Mouse (Mus musculus) erythroblast, embryonic 14.5 days (primary cell): ENCODE results near the gene Sigirr. TPM values are rescaled to one million over a fixed set of nuclear protein-coding genes. Genes with fewer than 3 reads are reported as not detected.

Experiments
- H3K27me3 ChIP-seq: 2 replicates; pipeline ENCODE4 v1.6.1; 2012; ENCODE audit warnings: inconsistent platforms; ENCODE audit not compliant: control insufficient read depth
- H3K36me3 ChIP-seq: 2 replicates; pipeline ENCODE4 v1.6.1; 2012; ENCODE audit warnings: mild to moderate bottlenecking, inconsistent platforms; ENCODE audit not compliant: control insufficient read depth
- H3K4me1 ChIP-seq: 2 replicates; pipeline ENCODE4 v1.6.1; 2012; ENCODE audit warnings: inconsistent platforms; ENCODE audit not compliant: control insufficient read depth
- H3K4me3 ChIP-seq: replicated peaks from 2 replicates; pipeline ENCODE3; 2012; ENCODE audit warnings: moderate library complexity, mild to moderate bottlenecking, inconsistent platforms
- H3K9me3 ChIP-seq: 2 replicates; pipeline ENCODE4 v1.6.1; 2012; ENCODE audit warnings: low read length, inconsistent platforms, mixed read lengths; ENCODE audit not compliant: control insufficient read depth
- GATA1 ChIP-seq: IDR thresholded peaks from 2 replicates; pipeline ENCODE4 v1.6.1; 2012; ENCODE audit warnings: low read length, inconsistent platforms, mixed read lengths
- TAL1 ChIP-seq: IDR thresholded peaks from 3 replicates; pipeline ENCODE4 v1.6.1; 2012; ENCODE audit warnings: low read length, inconsistent platforms, mixed read lengths
- polyA plus RNA-seq: library from polyadenylated mRNA; stranded (reverse); fragments of >175 nt; gene quantifications from 2 replicates; pipeline ENCODE4 v1.2.3, GENCODE M21; 2012

Sigirr gene
- polyA plus RNA-seq, 1 experiment, result 0.16 TPM

DNA sequence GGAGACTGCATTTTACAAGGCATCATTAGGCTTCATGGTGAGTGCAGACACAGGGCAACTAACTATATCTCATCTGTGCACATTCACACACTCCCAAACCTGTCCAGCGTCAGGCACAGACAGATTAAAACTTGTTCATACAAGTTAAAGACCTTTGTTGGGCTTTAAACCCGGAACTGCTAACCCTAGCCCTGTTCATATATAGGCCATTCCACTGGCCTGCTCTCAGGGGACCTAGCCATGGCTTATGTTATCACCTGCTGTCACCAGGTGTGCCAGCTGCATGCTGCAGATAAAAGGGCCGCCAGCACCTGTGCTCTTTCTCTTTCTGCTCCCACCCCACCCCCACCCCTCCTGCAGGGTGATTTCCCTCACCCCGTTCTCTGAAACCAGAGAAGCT is 57.8 kb downstream of the Sigirr start:
- Histone ChIP-seq H3K9me3 (no peaks in the 10 kb centered on the region), H3K4me1 (peaks cover 68% of the 10 kb centered on the region), H3K27me3 (no peaks in the 10 kb centered on the region), H3K36me3 (no peaks in the 10 kb centered on the region), H3K4me3 (no peak overlapping the region)
- 0 out of 2 replicates have a peak, but pooled peaks have one; percentile 6 for TF ChIP-seq GATA1
- peak; percentile 47; the same call in 2 of the 3 replicates for TF ChIP-seq TAL1

DNA sequence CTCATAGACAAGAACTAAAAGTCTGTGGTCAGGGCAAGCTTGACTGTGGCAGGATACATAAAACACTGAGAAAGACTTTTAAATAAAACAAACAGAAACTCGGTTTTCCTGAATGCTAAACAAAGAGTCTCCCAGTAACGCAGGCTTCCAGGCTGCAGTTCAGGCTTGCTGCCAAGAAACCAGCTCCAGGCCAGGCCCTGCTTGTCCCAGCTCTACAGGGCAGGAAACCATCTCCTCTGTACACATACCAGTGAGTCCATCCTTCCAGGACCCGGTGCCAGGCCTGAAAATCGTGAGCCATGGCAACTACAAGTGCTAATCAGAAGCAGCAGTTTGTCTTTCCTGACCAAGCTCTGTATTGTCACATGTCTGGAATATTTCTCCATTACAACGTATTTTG is 58.7 kb downstream of the Sigirr start:
- Histone ChIP-seq H3K4me3 (no peak overlapping the region), H3K27me3 (no peaks in the 10 kb centered on the region), H3K36me3 (no peaks in the 10 kb centered on the region), H3K4me1 (peaks cover 61% of the 10 kb centered on the region), H3K9me3 (no peaks in the 10 kb centered on the region)
- TF ChIP-seq GATA1 (no peak), TAL1 (no peak)

Other genes with a start within 250 kb of the Sigirr start
- not detected in 2 replicates for gene Gm45785, start 244.2 kb downstream of the Sigirr start, polyA plus RNA-seq
- 2.1 and 2.7 TPM in 2 replicates for gene Ric8a, start 243.6 kb downstream of the Sigirr start, polyA plus RNA-seq
- gene Bet1l, start 243.0 kb downstream of the Sigirr start, polyA plus RNA-seq, result 0.95 and 1.2 TPM in 2 replicates
- 13.2 and 18.4 TPM in 2 replicates for gene Psmd13, start 218.6 kb downstream of the Sigirr start, polyA plus RNA-seq
- 1.8 and 1.9 TPM in 2 replicates for gene Sirt3, start 218.3 kb downstream of the Sigirr start, polyA plus RNA-seq
- not detected in 2 replicates for gene Cox8b, start 200.1 kb downstream of the Sigirr start, polyA plus RNA-seq
- gene Nlrp6, start 179.7 kb downstream of the Sigirr start, polyA plus RNA-seq, result not detected in 2 replicates
- 0.05 and 0.32 TPM in 2 replicates for gene Pgghg, start 159.2 kb downstream of the Sigirr start, polyA plus RNA-seq
- gene Ifitm5, start 150.3 kb downstream of the Sigirr start, polyA plus RNA-seq, result not detected in 2 replicates
- gene Gm45717, start 144.6 kb downstream of the Sigirr start, polyA plus RNA-seq, result not detected in 2 replicates
- 3.3 and 3.7 TPM in 2 replicates for gene Ifitm2, start 144.6 kb downstream of the Sigirr start, polyA plus RNA-seq
- gene Ifitm1, start 133.4 kb downstream of the Sigirr start, polyA plus RNA-seq, result 0.05 and 0.47 TPM in 2 replicates
- 0.26 and 0.29 TPM in 2 replicates for gene Ifitm3, start 89.8 kb downstream of the Sigirr start, polyA plus RNA-seq
- not detected in 2 replicates for gene Ifitm6, start 82.6 kb downstream of the Sigirr start, polyA plus RNA-seq
- gene Gm17387, start 71.4 kb downstream of the Sigirr start, polyA plus RNA-seq, result not detected in 2 replicates
- 0.03 and 0.15 TPM in 2 replicates for gene B4galnt4, start 39.5 kb downstream of the Sigirr start, polyA plus RNA-seq
- gene Pkp3, start 22.4 kb downstream of the Sigirr start, polyA plus RNA-seq, result 0.03 and 0.05 TPM in 2 replicates
- not detected in 2 replicates for gene Ano9, start 17.2 kb upstream of the Sigirr start, polyA plus RNA-seq
- gene Ptdss2, start 21.8 kb upstream of the Sigirr start, polyA plus RNA-seq, result 148 and 156 TPM in 2 replicates
- 0.48 and 1.5 TPM in 2 replicates for gene Rnh1, start 72.3 kb upstream of the Sigirr start, polyA plus RNA-seq
- gene Hras, start 93.4 kb upstream of the Sigirr start, polyA plus RNA-seq, result 34.0 and 43.9 TPM in 2 replicates
- 19.2 and 22.6 TPM in 2 replicates for gene Lrrc56, start 93.6 kb upstream of the Sigirr start, polyA plus RNA-seq
- gene Lmntd2, start 113.5 kb upstream of the Sigirr start, polyA plus RNA-seq, result 0.28 and 0.51 TPM in 2 replicates
- 7.3 and 10.7 TPM in 2 replicates for gene Rassf7, start 115.3 kb upstream of the Sigirr start, polyA plus RNA-seq
- 19.7 and 20.3 TPM in 2 replicates for gene Phrf1, start 128.2 kb upstream of the Sigirr start, polyA plus RNA-seq
- gene Irf7, start 165.9 kb upstream of the Sigirr start, polyA plus RNA-seq, result 2.2 and 2.9 TPM in 2 replicates
- gene Cdhr5, start 176.2 kb upstream of the Sigirr start, polyA plus RNA-seq, result not detected in 2 replicates
- gene Sct, start 178.6 kb upstream of the Sigirr start, polyA plus RNA-seq, result not detected in 2 replicates
- gene Drd4, start 191.4 kb upstream of the Sigirr start, polyA plus RNA-seq, result not detected in 2 replicates
- gene Deaf1, start 227.1 kb upstream of the Sigirr start, polyA plus RNA-seq, result 7.6 and 8.1 TPM in 2 replicates
- 4.6 TPM in 2 replicates for gene Tmem80, start 227.2 kb upstream of the Sigirr start, polyA plus RNA-seq
- gene Eps8l2, start 238.3 kb upstream of the Sigirr start, polyA plus RNA-seq, result 0.05 and 0.09 TPM in 2 replicates